Mouse (Mus musculus) heart, embryonic 13.5 days (tissue): ENCODE results near the gene Ccdc144b. TPM values are rescaled to one million over a fixed set of nuclear protein-coding genes. Genes with fewer than 3 reads are reported as not detected.

Experiments
- ATAC-seq: fragments of 200-750 bp; cut with Nextera tagmentation; 2 replicates; pipeline ENCODE4 v1.8.0; 2017; ENCODE audit warnings: moderate TSS enrichment; ENCODE audit not compliant: insufficient number of reproducible peaks, low FRiP score, low TSS enrichment; ENCODE audit errors: extremely low read depth
- H3K27ac ChIP-seq: fragments of 300-500 bp; sonication (generic); replicated peaks from 2 replicates; pipeline ENCODE4 v1.5.1; 2015; ENCODE audit warnings: moderate library complexity, mild to moderate bottlenecking, inconsistent platforms
- H3K27me3 ChIP-seq: fragments of 300-500 bp; sonication (generic); replicated peaks from 2 replicates; pipeline ENCODE4 v1.6.1; 2015; ENCODE audit warnings: mild to moderate bottlenecking, inconsistent platforms
- H3K36me3 ChIP-seq: fragments of 300-500 bp; sonication (generic); 2 replicates; pipeline ENCODE4 v1.6.1; 2015; ENCODE audit warnings: mild to moderate bottlenecking, inconsistent platforms
- H3K4me1 ChIP-seq: fragments of 300-500 bp; sonication (generic); 2 replicates; pipeline ENCODE4 v1.6.1; 2015; ENCODE audit warnings: inconsistent platforms
- H3K4me2 ChIP-seq: fragments of 300-500 bp; sonication (generic); 2 replicates; pipeline ENCODE4 v1.6.1; 2015; ENCODE audit warnings: inconsistent platforms, mild to moderate bottlenecking, moderate library complexity
- H3K4me3 ChIP-seq: fragments of 300-500 bp; sonication (generic); 2 replicates; pipeline ENCODE4 v1.5.1; 2015; ENCODE audit warnings: moderate library complexity, mild to moderate bottlenecking, inconsistent platforms
- H3K9ac ChIP-seq: fragments of 300-500 bp; sonication (generic); 2 replicates; pipeline ENCODE4 v1.6.1; 2015; ENCODE audit warnings: inconsistent platforms, mild to moderate bottlenecking, moderate library complexity
- H3K9me3 ChIP-seq: fragments of 300-500 bp; sonication (generic); 2 replicates; pipeline ENCODE4 v1.6.1; 2016; ENCODE audit warnings: inconsistent platforms
- WGBS: fragments of 180-500 bp; shearing (Covaris S2); methylation state at CpG from one replicate; pipeline ENCODE4 v1.1.7; 2015; ENCODE audit warnings: mixed read lengths; 5-methylcytosine and 5-hydroxymethylcytosine counted together
- polyA plus RNA-seq: library from polyadenylated mRNA; unstranded; fragments of >200 nt; fragmentation: Nextera tagmentation; extraction: Ambion mirVana; gene quantifications from 2 replicates; pipeline ENCODE4 v1.2.1, GENCODE M21; 2015

Ccdc144b gene
- polyA plus RNA-seq, 1 experiment from 2014 or later = 0.07 TPM

DNA sequence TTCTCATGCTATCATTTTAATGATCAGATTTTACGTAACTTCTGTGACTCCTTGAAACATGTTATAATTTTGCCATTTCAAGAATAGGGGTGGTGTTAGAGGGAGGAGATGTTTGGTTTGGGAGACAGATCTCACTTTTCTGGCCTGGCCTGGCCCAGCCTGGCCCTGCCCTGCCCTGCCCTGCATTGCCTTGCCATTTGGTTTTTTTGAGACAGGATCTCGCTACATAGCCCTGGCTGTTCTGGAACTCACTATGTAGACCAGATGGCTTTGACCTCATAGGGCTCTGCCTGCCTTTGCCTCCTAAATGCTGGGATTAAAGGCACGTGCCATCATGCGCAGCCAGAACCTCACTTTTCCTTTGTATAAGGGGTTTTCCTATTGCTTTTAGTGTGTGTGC is 17.1 kb upstream of the Ccdc144b start:
- no peak for ATAC-seq
- H3K4me3 ChIP-seq = no peak overlapping the region

DNA sequence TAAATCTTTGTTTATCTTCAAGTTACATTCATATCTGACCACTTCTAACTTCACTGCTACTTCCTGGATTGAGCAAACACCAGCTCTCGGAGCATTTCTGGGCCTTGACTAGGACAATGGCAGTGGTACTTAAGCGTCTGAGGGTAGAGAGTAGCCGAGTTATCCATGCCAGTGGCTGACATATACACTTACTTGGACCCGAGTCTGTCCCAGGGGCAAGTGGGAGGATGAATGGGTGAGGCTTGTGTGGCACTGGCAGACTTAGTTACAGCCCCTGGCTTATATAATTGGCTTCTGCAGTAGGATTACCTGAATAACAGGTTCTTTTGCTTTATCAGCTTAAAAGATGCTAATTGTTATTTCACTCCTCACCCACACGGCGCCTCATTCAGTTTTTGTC is 14.4 kb upstream of the Ccdc144b start:
- 84% methylated on average over 6 of the region's 6 CpGs for WGBS
- Histone ChIP-seq H3K9ac (no peak overlapping the region), H3K36me3 (peaks cover 31% of the 10 kb centered on the region), H3K4me2 (no peak overlapping the region), H3K27me3 (peaks cover 11% of the 10 kb centered on the region), H3K4me3 (no peak overlapping the region), H3K27ac (no peak overlapping the region), H3K9me3 (no peaks in the 10 kb centered on the region), H3K4me1 (peaks cover 15% of the 10 kb centered on the region)
- ATAC-seq = no peak

More for the DNA sequence above, 17.1 kb upstream of the Ccdc144b start:
- peaks cover 15% of the 10 kb centered on the region for H3K4me1 ChIP-seq
- H3K27ac ChIP-seq = no peak overlapping the region
- H3K4me2 ChIP-seq = no peak overlapping the region
- no peaks in the 10 kb centered on the region for H3K27me3 ChIP-seq
- H3K9ac ChIP-seq = no peak overlapping the region
- peaks cover 52% of the 10 kb centered on the region for H3K36me3 ChIP-seq
- 92% methylated on average over 4 of the region's 4 CpGs for WGBS
- no peaks in the 10 kb centered on the region for H3K9me3 ChIP-seq

DNA sequence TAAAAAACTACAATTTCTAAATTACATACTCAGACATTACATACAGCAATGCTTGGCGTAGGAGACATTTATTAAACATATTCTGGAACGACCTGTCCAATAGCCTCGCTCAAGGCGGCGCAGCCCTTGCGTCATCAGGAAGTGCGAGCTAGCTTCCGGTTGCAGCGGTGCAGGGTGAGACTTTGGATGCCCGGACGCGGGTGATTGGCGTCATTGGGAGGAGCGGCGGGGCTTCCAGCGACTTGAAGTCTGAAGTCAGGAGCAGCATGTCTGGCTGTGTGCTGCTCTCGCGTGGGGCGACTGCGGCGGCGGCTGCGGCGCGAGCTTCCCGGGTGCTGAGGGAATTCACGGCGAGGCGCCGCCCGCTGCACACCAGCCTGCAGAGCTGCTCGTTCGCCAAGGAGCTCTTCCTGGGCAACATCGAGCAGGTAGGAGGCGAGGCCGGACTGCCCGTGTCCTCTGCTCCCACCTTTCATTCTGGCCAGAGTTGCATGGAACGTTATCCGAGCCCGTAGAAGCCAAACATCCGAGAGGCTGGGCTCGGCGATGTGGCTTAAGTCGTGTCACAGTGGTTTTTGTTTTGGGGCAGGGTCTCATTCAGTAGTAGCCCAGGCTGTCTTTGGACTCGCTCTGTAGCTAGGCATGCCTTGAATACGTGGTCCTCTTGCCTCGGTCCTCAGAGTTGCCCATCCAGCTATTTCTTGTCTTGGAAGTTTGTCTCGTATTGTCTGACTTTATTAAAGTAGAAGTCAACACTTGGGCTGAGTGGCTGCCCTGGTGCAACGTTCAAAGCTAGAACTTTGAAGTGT is 12.7 kb upstream of the Ccdc144b start, which contains the start of gene Acad9:
Gene Acad9, plus strand, starts transcription at position 137 of the 809 bp plus-strand sequence.
- peaks cover 26% of the 10 kb centered on the region for H3K36me3 ChIP-seq
- peak; percentile 88 for ATAC-seq
- H3K27ac ChIP-seq = peak within 1 kb of the TSS; percentile 55
- peak within 1 kb of the TSS; percentile 94 for H3K9ac ChIP-seq
- peaks cover 23% of the 10 kb centered on the region for H3K27me3 ChIP-seq
- WGBS = under 1% methylated on average over 49 of the region's 49 CpGs
- H3K4me2 ChIP-seq = peak within 1 kb of the TSS; percentile 88
- peaks cover 15% of the 10 kb centered on the region for H3K4me1 ChIP-seq
- no peaks in the 10 kb centered on the region for H3K9me3 ChIP-seq
- peak within 1 kb of the TSS; percentile 93 for H3K4me3 ChIP-seq

DNA sequence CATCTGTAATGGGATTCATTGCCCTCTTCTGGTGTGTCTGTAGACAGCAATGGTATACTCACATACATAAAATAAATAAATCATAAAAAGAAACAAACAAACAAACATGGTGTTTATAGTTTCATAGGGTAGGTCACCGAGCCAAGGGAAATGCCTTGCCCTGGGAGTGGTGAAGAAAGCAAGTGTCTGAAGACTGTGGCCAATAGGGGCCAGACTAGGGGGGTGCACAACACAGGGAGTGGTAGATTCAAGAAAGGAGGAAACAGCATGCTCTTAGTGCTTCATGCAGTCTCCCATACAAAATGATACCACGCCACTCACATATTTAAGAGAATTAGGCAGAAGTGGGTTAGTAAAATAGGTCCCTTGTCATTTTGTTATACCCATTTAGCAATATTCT is 11.8 kb upstream of the Ccdc144b start:
- WGBS = 99% methylated on average over 2 of the region's 2 CpGs
- Histone ChIP-seq H3K4me3 (peak overlapping the region; percentile 93), H3K4me1 (peaks cover 17% of the 10 kb centered on the region), H3K27ac (no peak overlapping the region), H3K36me3 (peaks cover 18% of the 10 kb centered on the region), H3K9me3 (no peaks in the 10 kb centered on the region), H3K9ac (no peak overlapping the region), H3K27me3 (peaks cover 26% of the 10 kb centered on the region), H3K4me2 (peak overlapping the region; percentile 88)
- ATAC-seq = no peak

DNA sequence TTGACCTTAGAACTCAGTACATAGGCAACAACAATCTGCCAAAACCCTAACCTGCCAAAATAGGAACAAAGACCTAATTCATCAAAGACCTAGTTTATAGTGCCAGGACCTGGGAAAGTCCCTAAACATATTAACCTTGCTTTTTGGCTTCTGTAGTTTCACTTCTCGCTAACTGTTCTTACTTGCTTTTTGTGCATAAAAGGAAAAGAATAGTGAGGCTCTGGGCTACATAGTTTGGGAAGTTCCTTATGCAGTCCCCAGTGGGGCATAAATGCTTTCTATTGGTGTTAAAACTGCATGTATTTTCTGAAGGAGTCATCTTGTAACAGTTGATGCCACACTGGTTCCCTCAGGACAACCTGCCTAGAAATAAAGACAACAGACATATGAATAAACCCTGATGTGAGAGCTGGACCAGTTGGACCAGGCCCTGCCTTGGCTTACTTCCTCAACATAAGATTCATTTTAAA is 11.3 kb upstream of the Ccdc144b start:
- ATAC-seq = no peak
- no peak overlapping the region for H3K4me3 ChIP-seq
- H3K9me3 ChIP-seq = no peaks in the 10 kb centered on the region
- 88% methylated on average over 1 of the region's 1 CpGs for WGBS
- H3K27ac ChIP-seq = no peak overlapping the region
- H3K36me3 ChIP-seq = peaks cover 13% of the 10 kb centered on the region
- no peak overlapping the region for H3K9ac ChIP-seq
- H3K4me2 ChIP-seq = no peak overlapping the region
- peaks cover 26% of the 10 kb centered on the region for H3K27me3 ChIP-seq
- H3K4me1 ChIP-seq = peaks cover 17% of the 10 kb centered on the region

DNA sequence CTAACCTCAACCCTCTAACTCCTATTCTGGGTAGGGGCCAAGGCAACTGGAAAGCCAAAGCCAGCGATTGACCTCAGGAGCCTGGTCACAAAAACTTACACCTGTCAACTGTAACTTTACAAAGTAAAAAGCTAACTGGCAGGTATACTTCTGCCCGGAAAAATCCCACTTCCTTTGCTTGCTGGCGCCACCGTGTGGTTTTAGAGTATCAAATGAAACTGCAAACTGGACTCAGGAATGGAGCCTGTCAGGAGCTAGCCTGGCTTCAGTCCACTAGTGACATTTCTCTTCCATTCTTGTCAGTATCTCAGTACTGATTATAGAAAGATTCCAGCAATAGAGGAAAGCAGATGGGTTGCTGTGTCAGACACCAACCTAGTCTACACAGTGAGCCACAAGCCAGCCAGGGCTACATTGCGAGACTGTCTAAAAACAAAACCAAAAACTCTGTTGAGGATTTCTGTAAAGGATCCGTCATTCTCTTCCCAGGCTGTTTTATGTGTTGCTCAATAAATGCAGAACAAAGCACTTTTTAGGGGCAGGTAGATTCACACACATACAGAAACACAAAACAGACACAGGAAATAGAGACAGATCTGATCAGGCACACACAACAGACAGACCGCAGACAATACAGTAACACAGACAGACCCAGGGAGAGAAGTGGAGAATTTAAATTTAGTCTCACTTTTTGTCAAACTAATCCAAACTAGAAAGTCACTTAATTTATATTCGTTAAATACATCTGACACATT is 6.9 kb upstream of the Ccdc144b start:
- Histone ChIP-seq H3K9ac (no peak overlapping the region), H3K27ac (no peak overlapping the region), H3K27me3 (peaks cover 31% of the 10 kb centered on the region), H3K4me2 (peak overlapping the region; percentile 36), H3K36me3 (no peaks in the 10 kb centered on the region), H3K4me3 (no peak overlapping the region), H3K4me1 (0 out of 2 replicates have a peak, but pooled peaks cover 2% of the 10 kb centered on the region), H3K9me3 (no peaks in the 10 kb centered on the region)
- WGBS = 31% methylated on average over 8 of the region's 8 CpGs
- ATAC-seq = no peak

DNA sequence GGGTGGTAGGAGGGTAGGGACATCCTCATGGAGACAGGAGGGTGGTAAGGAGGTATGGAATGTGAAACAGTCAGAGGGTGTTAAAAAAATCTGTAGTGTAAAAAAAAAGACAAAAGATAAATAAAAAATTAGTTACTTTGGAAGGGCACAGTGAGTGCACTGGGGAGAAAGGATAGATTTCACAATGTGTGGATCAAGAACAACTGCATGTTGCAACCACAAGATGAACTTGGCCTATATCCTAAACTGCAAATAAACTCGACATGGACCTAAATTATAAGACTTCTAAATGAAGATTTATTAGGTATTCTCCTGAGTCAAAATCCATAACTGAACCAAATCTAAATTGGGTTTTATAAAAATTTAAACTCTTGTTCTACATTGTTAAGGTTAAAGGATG is 4.2 kb downstream of the Ccdc144b start:
- H3K9me3 ChIP-seq = no peaks in the 10 kb centered on the region
- WGBS = 64% methylated on average over 1 of the region's 1 CpGs
- H3K4me1 ChIP-seq = no peaks in the 10 kb centered on the region
- H3K27me3 ChIP-seq = no peaks in the 10 kb centered on the region
- no peak overlapping the region for H3K4me3 ChIP-seq
- no peaks in the 10 kb centered on the region for H3K36me3 ChIP-seq
- no peak overlapping the region for H3K27ac ChIP-seq
- ATAC-seq = no peak
- H3K4me2 ChIP-seq = no peak overlapping the region
- H3K9ac ChIP-seq = no peak overlapping the region

DNA sequence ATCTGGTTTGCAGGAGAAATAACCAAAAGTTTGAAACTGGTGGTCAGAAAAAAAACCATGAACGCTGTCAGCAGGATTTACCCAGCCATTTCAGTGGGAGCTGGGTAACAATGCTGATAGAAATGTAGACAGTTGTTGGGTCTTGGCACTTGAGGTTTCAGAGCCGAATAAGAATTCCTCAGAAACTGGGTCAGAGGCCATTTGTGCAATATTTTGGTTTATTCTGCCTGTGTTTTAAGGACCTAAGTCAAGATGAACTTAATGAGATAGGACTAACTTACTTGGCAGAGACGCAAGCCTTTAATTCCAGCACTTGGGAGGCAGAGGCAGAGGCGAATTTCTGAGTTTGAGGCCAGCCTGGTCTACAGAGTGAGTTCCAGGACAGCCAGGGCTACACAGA is 8.3 kb downstream of the Ccdc144b start:
- WGBS = 61% methylated on average over 4 of the region's 4 CpGs
- H3K4me1 ChIP-seq = no peaks in the 10 kb centered on the region
- no peak overlapping the region for H3K4me3 ChIP-seq
- no peaks in the 10 kb centered on the region for H3K9me3 ChIP-seq
- H3K27ac ChIP-seq = no peak overlapping the region
- H3K4me2 ChIP-seq = no peak overlapping the region
- ATAC-seq = no peak
- H3K9ac ChIP-seq = no peak overlapping the region
- no peaks in the 10 kb centered on the region for H3K36me3 ChIP-seq
- H3K27me3 ChIP-seq = no peaks in the 10 kb centered on the region

DNA sequence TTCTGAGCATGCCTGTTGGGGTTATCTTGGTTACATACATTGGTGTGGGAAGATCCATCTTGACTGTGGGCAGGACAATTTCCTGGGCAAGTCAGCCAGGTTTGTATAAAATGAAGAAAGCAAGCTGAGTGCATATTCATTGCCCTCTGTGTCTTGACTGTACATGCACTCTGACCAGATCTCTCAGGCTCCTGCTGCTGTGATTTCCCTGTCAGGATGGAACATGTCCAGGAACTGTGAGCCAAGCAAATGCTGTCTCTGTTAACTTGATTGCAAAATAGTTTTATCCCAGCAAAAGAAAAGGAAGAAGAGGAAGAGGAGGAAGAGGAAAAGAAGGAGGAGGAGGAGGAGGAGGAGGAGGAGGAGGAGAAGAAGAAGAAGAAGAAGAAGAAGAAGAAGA is 8.8 kb downstream of the Ccdc144b start:
- Histone ChIP-seq H3K9me3 (no peaks in the 10 kb centered on the region), H3K4me2 (no peak overlapping the region), H3K27me3 (no peaks in the 10 kb centered on the region), H3K27ac (no peak overlapping the region), H3K4me1 (no peaks in the 10 kb centered on the region), H3K9ac (no peak overlapping the region), H3K4me3 (no peak overlapping the region), H3K36me3 (no peaks in the 10 kb centered on the region)
- no peak for ATAC-seq

DNA sequence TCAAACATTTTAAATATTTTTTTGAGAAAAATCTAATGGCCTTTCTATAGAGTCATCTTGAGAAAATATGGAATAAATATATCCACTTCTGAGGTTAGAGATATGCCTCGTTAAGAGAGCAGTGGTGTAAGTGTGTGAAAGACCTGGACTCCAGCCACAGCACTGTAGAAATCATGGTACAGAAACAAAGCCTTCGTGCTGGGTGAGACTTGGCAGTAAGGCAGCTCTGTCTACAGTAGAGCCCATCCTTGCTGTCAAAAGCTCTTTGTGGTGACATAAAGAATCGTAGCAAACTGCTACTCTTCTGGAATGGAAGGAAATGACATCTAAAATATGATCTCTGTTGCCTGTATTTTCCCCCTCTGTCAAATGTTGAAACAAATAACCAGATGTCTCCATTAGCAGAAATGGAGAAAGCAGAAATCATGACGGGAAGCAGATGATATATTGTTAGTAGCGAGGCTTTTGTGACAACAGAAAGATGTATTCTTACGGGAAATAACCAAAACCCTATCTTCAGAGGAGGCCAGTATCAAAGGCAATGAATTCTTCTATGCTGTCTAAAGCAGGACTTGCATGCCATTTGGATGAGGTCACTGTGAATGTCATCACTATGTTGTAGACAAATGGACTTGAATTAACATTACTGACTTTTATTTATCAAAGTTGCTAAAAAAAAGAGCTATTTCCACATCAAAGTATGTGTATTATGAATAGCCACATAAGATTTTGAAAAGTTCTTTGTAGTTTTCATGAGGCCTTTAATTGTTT is 21.4 kb downstream of the Ccdc144b start:
- WGBS = 24% methylated on average over 6 of the region's 6 CpGs
- no peak for ATAC-seq
- H3K9ac ChIP-seq = no peak overlapping the region
- H3K36me3 ChIP-seq = no peaks in the 10 kb centered on the region
- H3K4me3 ChIP-seq = no peak overlapping the region
- H3K27ac ChIP-seq = peak overlapping the region; percentile 74
- H3K4me1 ChIP-seq = 0 out of 2 replicates have a peak, but pooled peaks cover 5% of the 10 kb centered on the region
- no peaks in the 10 kb centered on the region for H3K27me3 ChIP-seq
- no peaks in the 10 kb centered on the region for H3K9me3 ChIP-seq
- peak overlapping the region; percentile 44 for H3K4me2 ChIP-seq

DNA sequence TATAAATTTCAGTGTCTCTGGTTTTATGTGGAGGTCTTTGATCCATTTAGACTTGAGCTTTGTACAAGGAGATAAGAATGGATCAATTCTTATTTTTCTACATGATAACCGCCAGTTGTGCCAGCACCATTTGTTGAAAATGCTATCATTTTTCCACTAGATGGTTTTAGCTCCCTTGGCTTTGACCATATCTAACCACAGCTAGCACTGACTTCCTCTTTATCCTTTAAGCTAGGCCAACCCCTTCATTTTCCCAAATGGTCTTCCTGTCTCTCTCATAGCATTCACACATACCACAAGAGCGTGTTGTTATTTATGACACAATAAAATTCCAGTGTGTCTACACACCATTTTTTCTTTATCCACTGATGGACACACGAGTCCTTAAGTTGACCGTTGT is 23.4 kb downstream of the Ccdc144b start:
- WGBS = 75% methylated on average over 4 of the region's 4 CpGs
- Histone ChIP-seq H3K4me3 (no peak overlapping the region), H3K4me1 (0 out of 2 replicates have a peak, but pooled peaks cover 5% of the 10 kb centered on the region), H3K36me3 (no peaks in the 10 kb centered on the region), H3K27ac (no peak overlapping the region), H3K4me2 (no peak overlapping the region), H3K27me3 (no peaks in the 10 kb centered on the region), H3K9ac (no peak overlapping the region), H3K9me3 (no peaks in the 10 kb centered on the region)
- no peak for ATAC-seq
